Mouse (Mus musculus): ENCODE results near the gene Wnt11.

GRCm38 (mm10) chr7:98843649-98844048, 8.7 kb downstream of the Wnt11 start:
- TF ChIP-seq POLR2A (IDR thresholded peaks at IDR 0.05; ENCODE audit: insufficient read depth, low read depth, low read length) (no peak), CTCF (IDR thresholded peaks at IDR 0.05; ENCODE audit: insufficient read depth, low read depth, low read length) (no peak)

Data from olfactory bulb, adult 2 months (tissue).